Mouse (Mus musculus): Measurements from ENCODE around the gene Prkd3.

Prkd3 gene

DNA sequence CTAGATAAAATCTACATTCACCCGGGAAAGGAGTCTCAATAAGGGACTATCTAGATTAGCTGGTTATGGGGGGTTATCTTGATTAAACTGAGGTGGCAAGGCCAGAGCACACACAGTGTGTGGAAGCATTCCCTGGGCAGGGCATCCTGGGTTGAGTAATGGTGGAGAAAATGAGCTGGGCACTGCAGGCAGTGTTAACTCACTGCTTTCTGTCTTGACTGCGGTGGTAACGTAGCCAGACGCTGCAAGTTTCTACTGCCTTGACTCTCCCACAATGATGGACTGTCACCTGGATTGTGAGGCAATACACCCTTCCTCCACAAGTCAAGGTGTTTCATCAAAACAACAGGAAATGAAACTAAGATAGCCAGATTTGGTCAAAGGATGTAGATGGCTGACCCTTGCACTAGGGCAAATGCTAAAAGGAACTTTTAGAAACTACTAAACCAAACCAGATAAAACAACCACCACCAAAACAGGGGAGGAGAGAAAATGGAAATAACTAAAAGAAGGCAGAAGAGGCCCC, 20.8 kb downstream of the Prkd3 start:
- DNase-seq (ENCODE audit: low read depth), result peak; percentile 23

DNA sequence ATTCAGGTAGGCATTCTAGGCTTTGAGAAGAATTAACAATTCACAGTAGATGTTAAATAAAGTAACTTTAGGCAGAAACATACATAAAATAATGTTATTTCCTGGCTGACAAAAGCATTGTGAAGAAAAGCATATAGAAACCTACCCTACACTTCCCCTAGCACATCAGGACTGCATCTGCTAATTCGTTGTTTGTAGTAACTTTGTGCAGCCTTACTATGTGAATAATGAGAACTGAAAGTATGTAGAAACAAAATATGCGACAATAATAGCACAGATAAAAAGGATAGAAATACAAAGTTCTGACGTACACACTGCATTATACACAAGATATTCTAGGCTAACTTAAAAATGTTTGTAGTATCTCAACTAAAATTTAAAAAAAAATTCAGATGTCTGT, 21.4 kb downstream of the Prkd3 start:
- DNase-seq (ENCODE audit: low read depth), result no peak

DNA sequence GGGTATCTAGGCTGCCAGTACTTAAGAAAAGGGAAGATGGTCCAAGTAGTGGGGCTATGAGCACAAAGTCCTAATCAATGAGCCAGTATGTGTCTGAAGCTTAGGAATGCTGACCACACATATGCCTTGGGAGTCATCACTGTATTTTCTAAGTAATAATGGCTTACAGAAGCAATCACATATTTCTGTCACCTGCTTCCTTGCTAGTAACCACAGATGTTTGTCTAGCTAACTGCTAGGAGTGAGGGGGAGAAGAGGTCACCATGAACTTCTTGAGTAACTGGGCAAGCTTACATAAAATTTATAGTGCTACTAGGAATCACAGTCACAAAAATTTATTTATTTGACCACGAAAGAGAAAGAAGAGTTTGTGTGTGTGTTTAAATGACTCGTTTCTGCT, 22.5 kb downstream of the Prkd3 start:
- no peak for DNase-seq (ENCODE audit: low read depth)

DNA sequence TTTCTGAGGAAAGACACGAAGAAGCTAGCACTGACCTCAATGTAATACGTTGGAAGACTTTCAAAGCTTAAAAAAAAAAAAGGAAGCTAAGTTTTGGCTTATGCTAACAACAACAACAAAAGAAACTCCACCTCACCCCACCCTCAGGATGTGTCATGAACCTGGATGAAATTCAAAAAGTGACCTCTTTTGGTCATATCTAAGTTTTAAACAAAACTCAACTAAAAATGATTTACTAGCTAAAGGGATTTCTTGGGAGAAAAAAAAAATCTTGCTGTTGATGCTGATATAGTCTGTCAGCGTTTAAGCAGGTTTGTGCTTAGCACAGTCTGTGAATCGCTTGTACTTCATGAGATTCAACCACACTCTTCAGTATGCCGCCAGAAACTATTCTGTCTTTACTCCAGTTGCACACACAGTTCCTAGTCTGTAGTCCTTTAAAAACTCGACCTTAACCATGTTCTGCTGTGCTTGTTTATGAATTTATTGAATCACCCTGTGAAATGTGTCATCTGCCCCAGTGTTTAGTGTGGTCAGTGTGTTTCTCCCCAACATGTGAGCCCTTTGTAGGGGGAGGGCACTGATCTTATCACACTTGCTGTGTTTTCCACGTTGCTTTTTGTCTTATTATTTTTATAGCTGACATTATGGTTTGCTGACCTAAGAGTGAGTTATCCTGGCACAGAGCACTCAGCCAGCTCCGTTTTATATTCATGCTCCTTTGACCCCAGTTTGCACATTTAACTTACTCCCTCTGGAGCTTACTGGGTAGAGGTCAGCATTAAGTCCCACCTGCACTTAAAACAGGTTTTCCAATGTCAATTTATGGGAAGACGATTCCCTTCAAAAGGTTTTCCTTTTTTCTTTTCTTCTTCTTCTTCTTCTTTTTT, 25.4 kb downstream of the Prkd3 start:
- no peak for DNase-seq (ENCODE audit: low read depth)

DNA sequence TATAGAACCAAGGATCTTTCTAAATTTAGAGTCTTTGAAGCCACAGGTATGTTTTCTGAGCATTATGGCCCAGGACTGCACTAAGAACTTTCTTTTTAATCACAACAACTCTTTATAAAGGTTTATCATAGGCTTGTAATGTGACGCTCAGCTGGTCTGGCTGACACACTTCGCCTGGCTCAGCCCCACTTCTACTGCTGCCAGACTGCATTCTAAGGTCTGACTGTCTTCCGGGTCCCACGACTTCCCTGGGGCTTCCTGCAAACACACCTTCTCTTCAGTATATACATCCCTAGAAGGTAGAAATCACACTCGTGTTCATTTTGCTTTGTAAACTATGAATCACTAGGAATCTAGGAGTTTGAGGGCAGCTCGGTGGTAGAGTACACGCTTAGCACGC, 26.2 kb downstream of the Prkd3 start:
- no peak for DNase-seq (ENCODE audit: low read depth)

DNA sequence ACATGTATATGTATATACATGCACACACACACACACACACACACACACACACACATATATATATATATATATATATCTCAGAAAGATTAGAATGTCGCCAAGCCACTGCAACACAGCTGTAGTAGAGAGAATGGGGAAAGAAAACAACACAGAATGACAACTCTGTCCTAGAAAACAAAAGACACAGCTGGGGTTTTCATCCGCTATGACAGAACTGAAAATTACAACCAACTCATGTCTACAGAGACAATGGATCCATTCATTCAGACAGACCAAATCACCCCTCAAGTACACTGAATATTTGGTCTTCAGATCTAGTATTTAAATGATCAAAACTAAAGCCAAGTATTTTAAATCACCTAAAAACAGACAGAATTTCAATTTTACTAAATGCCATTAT, 26.9 kb downstream of the Prkd3 start:
- no peak for DNase-seq (ENCODE audit: low read depth)

DNA sequence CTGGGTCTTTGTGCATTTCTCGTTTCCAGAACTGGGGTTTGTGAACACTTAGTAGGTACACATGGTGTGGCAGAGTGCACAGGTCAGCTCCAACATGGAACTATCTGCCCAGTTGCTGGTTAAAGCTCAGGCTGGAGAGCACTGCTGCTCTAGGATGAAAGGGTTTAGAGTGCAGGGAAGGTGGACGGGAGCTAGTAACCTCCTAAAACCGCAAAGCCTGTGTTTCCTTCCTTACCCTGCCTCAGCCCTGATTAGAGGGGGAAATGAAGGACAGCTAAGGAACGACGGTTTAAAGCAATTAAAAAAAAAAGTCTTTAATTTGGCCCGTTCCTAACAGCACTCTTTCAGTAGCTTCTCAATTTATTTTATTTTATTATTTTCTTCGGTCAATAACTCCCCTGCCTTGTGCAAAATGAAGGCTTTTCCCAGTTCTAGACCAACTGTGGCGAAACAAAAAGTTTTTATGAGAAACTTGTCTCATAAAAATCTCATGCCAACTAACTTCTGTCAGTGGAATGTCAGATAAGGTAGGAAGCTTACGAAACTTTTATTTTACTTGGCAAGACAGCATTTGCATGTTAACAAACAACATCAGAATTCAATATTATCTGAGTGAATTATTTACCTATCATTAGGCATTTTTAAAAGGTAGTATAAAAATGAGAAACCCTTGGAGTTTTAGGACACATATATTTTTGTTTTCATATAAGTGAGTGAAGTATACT, 28.2 kb downstream of the Prkd3 start:
- DNase-seq (ENCODE audit: low read depth), result no peak

DNA sequence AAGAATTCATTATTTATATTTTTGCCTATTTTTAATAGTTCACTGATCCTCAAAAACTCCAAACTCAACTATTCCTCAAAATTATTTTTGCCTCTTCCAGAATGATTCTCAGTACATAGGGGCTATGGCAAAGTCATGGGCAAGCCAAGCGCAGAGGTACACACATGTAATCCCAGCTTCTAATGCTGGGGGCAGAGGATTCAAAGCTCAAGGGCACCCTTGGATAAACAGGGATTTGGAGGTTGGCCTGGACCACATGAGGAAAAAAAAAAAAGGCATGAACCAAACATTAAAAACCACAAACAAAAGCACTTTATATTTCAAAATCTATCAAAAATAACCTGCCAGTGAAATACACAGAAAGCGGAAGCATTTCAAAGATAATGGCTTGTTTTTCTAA, 29.1 kb downstream of the Prkd3 start:
- DNase-seq (ENCODE audit: low read depth), result no peak

DNA sequence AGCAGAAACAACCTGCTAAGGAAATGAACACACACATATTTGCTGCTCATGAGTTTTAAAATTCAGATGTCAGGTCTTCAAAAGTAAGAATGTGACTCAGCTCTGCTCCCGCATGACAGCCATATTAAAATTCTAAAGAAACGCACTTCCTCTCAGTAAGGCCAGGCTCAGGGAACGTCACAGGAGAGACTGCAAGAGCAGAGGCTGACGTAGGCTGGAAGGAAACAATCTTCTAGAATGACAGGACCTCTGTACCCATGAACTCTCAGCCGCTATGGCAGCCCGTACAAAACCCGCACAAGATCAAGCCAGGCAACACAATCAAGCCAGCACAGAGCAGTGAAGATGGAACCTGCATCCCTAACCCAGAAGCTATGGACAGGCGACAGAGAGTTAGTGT, 31.6 kb downstream of the Prkd3 start:
- peak; percentile 37 for DNase-seq (ENCODE audit: low read depth)

DNA sequence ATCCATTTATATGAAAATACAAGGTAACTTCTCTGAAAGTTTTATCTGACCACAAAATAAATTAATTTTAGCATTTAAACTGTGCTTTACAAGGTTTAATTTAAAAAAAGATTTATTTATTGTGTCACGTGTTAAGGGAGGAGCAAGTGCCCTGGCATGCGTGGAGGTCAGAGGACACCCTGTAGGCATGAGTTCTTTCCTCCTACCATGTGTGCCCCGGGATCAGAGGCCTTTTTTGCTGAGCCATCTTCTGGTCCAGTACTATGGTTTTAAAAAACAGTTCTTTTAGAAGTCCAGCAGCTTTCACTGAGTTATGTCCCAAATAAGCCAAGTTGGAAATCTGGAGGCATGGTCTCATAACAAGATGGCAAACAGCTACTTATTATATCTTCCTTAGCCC, 36.9 kb downstream of the Prkd3 start:
- DNase-seq (ENCODE audit: low read depth), result no peak

DNA sequence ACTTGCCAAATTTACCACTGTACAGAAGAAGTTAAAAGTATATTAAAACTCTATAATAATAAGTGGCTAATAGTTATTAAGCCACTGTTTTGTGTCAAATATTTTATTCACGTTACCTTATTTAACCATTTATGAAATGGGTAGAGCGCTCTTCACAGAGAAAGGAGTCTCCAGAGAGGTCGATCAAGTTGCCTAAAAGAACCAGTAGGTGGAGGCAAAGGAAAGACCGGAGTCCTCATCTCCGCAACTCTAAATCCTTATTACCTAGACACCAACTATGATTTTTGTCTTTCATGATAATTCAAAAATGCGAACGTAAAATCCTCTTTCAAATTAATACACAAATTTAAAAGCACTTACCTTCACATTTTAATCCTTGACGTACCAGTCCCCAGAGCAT, 37.5 kb downstream of the Prkd3 start:
- no peak for DNase-seq (ENCODE audit: low read depth)

DNA sequence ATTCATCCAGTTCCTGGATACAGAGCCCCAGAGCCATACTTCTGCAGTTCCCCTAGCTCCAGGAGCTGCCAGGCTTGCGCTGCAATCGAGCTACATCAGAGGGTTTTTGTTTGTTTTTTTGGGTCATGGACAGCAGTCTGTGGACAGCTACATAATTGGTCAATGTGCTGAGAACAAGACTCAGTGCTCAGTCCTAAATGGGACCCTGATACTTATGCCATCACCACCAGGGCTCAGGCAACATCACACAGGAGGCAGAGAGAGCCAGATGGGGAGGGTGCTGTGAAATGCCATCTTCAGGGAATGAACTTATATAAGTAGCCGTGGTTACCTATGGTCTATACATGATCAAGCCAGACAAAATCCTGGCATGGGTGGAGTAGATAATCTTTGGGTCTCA, 52.1 kb downstream of the Prkd3 start:
- no peak for DNase-seq (ENCODE audit: low read depth)

DNA sequence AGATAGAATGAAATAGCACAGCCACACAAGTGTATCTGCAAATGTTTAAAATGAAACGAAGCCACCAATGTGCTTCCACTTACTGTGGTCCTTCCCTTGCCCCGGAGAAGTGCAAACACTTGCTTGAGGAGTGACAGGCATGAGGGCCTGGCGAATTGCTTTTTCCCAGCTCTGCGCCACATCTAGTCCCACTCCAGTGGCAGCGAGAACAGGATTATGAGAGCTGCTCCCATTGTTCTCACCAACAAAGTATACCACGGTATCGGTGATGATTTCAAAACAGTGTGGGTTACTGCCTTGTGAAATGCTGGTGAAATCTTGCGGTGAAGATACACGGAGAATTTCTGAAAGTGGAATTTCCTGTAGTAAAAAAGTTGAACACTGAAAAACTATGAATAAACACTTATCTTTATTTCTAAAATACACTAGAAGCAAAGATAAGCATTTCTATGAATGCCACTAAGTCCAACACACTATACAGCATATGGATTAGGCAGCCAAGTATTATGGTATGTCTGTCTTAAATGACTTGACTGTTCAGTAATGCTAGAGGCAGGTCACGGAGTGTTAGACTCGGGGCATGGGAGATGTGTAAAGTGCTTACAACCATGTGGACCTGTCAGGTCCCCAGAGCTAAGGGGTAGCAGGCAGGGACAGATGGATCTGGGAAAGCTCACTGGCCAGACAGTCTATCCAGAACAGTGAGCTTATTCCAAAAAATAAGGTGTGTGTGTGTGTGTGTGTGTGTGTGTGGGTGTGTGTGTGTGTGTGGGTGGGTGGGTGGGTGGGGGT, 54.3 kb downstream of the Prkd3 start:
- DNase-seq (ENCODE audit: low read depth), result no peak

DNA sequence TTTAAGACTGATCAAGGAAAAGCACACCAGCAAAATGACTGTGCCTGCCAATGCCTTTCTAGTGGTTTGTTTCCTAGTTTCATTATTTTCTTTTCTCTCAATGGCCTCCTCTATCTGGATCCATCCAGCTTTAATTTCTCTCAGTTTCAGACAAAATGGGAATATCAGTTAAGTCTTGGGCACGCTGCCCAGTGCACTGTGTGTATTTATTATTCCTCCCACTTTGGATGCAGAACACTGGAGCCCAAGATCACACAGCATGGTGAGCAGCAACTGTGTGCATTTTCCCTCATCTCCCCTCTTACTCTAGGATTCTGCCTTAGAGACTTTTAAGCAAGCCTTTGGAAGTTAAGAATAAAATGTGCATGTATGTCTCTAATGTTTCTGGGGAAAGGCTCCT, 56.2 kb downstream of the Prkd3 start:
- DNase-seq (ENCODE audit: low read depth), result no peak

DNA sequence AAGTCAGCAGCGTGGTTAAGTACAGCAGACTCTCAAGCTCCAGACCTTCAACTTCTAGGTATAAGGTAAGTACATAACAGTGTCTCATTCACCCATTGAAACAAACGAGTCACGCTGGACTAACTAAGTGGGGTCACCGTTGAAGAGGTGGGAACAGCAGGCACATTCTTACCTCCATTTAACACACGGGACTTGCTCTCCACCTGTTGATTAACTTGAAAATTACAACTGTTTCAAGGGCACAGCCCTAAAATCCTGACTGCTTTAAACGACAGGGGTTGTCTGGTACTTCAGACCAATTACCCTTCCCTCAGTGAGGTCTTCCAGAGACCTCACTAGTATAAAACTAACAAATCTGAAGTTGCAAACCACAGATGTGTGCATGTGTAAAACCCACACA, 61.1 kb downstream of the Prkd3 start:
- DNase-seq (ENCODE audit: low read depth), result no peak

DNA sequence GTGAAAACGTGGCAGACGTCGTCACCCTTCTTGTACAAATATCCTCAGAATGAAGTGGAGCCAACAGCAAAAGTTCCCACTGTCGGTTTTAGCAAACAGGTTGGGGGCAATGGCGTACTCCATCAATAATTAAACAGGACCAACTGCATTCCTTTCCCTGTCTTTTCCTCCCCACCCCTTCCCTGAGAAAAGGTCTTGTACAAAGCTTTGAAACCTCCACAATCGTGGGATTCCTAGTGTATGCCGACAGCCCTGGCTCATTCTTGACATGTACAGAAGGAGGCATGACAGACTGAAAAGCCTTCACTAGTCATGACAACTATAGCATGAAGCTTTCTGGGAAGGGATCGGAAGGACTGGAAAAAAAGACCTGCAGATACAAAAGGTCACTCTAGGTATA, 67.4 kb downstream of the Prkd3 start:
- DNase-seq (ENCODE audit: low read depth), result no peak

DNA sequence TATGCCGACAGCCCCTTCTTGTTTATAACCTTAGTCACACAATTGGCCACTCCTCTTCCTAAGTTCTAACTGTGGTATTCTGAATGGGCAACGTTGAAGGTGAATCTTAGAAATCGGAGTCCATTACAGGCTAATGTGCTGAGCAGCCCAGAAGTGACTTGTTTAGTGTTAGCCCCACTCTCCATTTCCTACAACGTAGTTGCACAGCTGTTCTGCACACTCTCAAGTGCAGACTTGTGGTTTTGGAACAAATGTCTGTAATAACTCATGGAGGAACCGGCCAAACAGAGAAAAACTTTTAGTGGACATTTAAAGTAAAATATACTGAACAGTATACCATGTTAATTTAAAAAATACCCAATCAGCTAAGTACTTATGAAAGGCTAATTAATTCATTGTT, 68.5 kb downstream of the Prkd3 start:
- DNase-seq (ENCODE audit: low read depth), result no peak

DNA sequence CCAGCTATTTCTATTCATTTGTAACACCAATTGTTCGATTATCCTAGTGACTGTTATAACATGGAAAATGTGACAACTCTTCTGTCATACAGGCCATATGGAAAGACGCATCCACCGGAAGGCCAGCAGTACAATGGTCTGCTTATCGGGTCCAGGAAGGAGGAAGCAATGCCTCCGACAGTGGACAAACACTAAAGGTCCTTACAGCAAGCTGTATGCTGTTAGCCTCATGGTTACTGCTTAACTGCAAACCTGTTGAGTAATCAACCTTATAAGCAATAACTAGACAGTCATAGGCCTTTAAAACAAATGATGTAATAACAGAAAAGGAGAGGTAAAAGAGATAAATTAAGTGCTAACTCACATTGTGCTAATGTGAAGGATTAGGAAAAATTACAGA, 69.4 kb downstream of the Prkd3 start:
- DNase-seq (ENCODE audit: low read depth), result no peak

DNA sequence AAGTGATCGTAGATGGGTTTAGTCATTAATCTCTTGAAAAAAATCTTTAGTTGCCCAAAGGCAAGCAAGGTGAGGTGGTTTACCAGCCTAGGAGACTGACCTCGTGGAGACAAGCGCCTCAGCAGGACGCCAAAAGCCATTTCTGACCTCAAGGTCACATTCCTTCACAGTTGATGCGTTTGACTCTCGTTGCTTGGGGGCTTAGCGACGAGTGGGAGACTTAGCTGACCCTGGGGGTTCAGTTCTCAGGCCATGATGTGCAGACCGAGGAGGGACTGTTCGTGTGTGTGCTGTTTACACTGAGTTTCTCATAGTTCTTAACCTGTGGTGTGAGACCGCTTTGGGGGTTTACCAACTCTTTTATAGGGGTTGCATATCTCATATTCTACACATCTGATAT, 78.0 kb downstream of the Prkd3 start:
- no peak for DNase-seq (ENCODE audit: low read depth)

DNA sequence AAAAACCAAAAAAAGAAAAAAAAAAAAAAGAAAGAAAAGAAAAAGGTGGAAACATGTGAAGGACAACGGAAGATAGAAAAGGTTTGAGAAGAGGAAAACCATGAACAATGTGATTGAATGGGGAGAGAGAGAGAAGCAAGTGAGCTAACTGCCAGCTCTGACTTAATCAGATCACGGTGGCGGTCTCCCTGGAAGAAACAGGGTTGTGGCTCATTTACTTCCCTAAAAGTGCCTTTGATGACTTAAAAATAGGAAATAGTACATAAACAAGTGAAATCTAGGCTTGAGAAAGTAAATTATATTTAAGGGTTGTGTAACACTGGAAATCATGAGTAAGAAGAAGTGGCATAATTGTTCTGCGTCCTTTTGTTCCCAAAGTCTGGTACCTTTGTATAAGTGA, 81.7 kb downstream of the Prkd3 start:
- DNase-seq (ENCODE audit: low read depth), result no peak

DNA sequence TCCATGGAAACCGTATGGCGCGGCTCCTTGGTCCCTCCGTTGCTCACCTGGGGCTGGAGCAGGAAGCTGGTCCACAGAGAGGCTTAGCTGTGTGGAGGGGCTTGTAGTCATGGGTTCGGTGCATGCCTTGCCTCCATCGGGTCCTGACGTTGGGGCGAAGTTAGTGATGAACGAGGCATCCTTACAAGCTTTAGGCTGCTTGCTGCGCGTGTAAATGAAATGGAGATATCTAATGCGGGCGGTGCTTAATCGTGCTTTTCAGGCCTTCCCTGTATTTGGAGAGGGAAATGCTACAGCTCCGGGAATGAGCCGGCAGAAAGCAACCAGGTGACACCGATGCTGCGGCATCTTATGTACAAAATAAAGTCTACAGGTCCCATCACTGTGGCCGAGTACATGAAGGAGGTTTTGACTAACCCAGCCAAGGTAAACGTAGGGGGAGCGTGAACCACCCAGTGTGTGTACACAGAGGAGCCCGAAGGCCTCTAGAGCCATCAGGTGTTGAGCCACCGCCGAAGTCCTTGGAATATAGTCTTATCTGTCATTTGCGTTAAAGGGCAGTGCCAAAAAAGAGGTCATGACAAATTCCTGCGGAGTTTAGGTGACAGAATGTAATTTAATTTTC, 83.3 kb downstream of the Prkd3 start:
- DNase-seq (ENCODE audit: low read depth), result no peak
